Mouse (Mus musculus) G1E (cell line): ENCODE data around the gene Mtif2. TPM values are rescaled to one million over a fixed set of nuclear protein-coding genes. Genes with fewer than 3 reads are reported as not detected.
A peak's percentile ranks its signal among the peaks of the same experiment; 100 is the strongest.

Experiments used
- ATAC-seq: 2 replicates; pipeline ENCODE4 v1.8.0; 2016; ENCODE audit warnings: mild to moderate bottlenecking; ENCODE audit not compliant: insufficient number of reproducible peaks, poor library complexity, low FRiP score, severe bottlenecking; ENCODE audit errors: extremely low read depth
- DNase-seq: peaks from one replicate; pipeline ENCODE4 v3.0.0; 2012; ENCODE audit warnings: low spot score
- H3K27me3 ChIP-seq: 2 replicates; pipeline ENCODE4 v1.6.1; 2012; ENCODE audit warnings: mild to moderate bottlenecking, low read length, inconsistent platforms; ENCODE audit not compliant: insufficient read depth
- H3K36me3 ChIP-seq: replicated peaks from 2 replicates; pipeline ENCODE3; 2012; ENCODE audit warnings: mild to moderate bottlenecking, inconsistent platforms
- H3K4me1 ChIP-seq: 2 replicates; pipeline ENCODE4 v1.6.1; 2012; ENCODE audit warnings: low read depth, low read length, inconsistent platforms, mixed read lengths; ENCODE audit not compliant: insufficient read depth
- H3K4me3 ChIP-seq: 2 replicates; pipeline ENCODE4 v1.5.1; 2012; ENCODE audit warnings: low read depth, mild to moderate bottlenecking, inconsistent platforms, low read length, moderate library complexity, mixed read lengths
- H3K9me3 ChIP-seq: replicated peaks from 2 replicates; pipeline ENCODE4 v1.6.1; 2012; ENCODE audit warnings: inconsistent platforms
- CTCF ChIP-seq: IDR thresholded peaks from 2 replicates; pipeline ENCODE4 v1.5.1; 2012; ENCODE audit warnings: low read depth, low read length, inconsistent platforms, mixed read lengths
- GATA1 ChIP-seq: IDR thresholded peaks from 2 replicates; pipeline ENCODE4 v1.6.1; 2012; ENCODE audit warnings: borderline replicate concordance, low read length, inconsistent platforms, mixed read lengths
- GATA2 ChIP-seq: IDR thresholded peaks from 2 replicates; pipeline ENCODE4 v1.6.1; 2012; ENCODE audit warnings: low read depth, low read length, inconsistent platforms, borderline replicate concordance
- POLR2AphosphoS5 ChIP-seq: IDR thresholded peaks from 2 replicates; pipeline ENCODE4 v1.6.1; 2012; ENCODE audit warnings: low read depth, low read length, inconsistent platforms; ENCODE audit not compliant: insufficient replicate concordance
- TAL1 ChIP-seq: conservative IDR thresholded peaks from 2 replicates; pipeline ENCODE4 v1.6.1; 2012; ENCODE audit warnings: low read depth, low read length, inconsistent platforms, mixed read lengths
- polyA plus RNA-seq: library from polyadenylated mRNA; stranded (reverse); fragments of >175 nt; gene quantifications from 2 replicates; pipeline ENCODE4 v1.2.3, GENCODE M21; 2012
- total RNA-seq, 2 experiments: library from RNA; stranded (forward) in 1 of 2; stranded (reverse) in 1 of 2; fragments of 200-1000 nt in 1 of 2; fragments of >200 nt in 1 of 2; fragmentation: Nextera tagmentation in 1 of 2; gene quantifications; 2 replicates each; pipeline ENCODE4 v1.2.3; 2014 to 2017

Gene Mtif2
- total RNA-seq (2014; fragmentation: Nextera tagmentation) (70.0 and 72.2 TPM in 2 replicates), total RNA-seq (2017) (81.1 and 105 TPM in 2 replicates), polyA plus RNA-seq (8.5 and 11.8 TPM in 2 replicates)

- no peaks in the 10 kb centered on the region for H3K27me3 ChIP-seq
- ATAC-seq (peak; percentile 91), DNase-seq (peak; percentile 65)
- TF ChIP-seq GATA2, result no peak
- H3K4me3 ChIP-seq, result peak within 1 kb of the TSS; percentile 86
- peaks cover 28% of the 10 kb centered on the region for H3K4me1 ChIP-seq
- peaks cover 27% of the 10 kb centered on the region for H3K36me3 ChIP-seq
- H3K9me3 ChIP-seq, result no peaks in the 10 kb centered on the region
Measured at GRCm38 (mm10) chr11:29525988-29526794, at the start of gene Mtif2. Gene Mtif2 (plus strand): TSS chr11:29526408.

GRCm38 (mm10) chr11:29493135-29493534, 33.1 kb upstream of the Mtif2 start:
- H3K4me1 ChIP-seq, result peaks cover 8% of the 10 kb centered on the region; the same call in 1 of the 2 replicates
- no peak for ATAC-seq

GRCm38 (mm10) chr11:29496962-29497361, 29.2 kb upstream of the Mtif2 start:
- Histone ChIP-seq H3K4me3 (no peak overlapping the region), H3K27me3 (no peaks in the 10 kb centered on the region), H3K9me3 (no peaks in the 10 kb centered on the region), H3K4me1 (peaks cover 12% of the 10 kb centered on the region; the same call in 1 of the 2 replicates), H3K36me3 (peaks cover 48% of the 10 kb centered on the region)
- TF ChIP-seq TAL1 (no peak), CTCF (no peak), GATA2 (no peak), GATA1 (no peak), POLR2AphosphoS5 (no peak)
- DNase-seq, result no peak
- ATAC-seq, result no peak

More at GRCm38 (mm10) chr11:29493135-29493534, 33.1 kb upstream of the Mtif2 start:
- H3K9me3 ChIP-seq, result no peaks in the 10 kb centered on the region
- no peak overlapping the region for H3K4me3 ChIP-seq
- TF ChIP-seq CTCF, result no peak
- no peak for TF ChIP-seq POLR2AphosphoS5
- no peak for TF ChIP-seq TAL1
- no peak for TF ChIP-seq GATA1
- TF ChIP-seq GATA2, result no peak
- peaks cover 38% of the 10 kb centered on the region for H3K36me3 ChIP-seq
- DNase-seq, result no peak
- H3K27me3 ChIP-seq, result no peaks in the 10 kb centered on the region

GRCm38 (mm10) chr11:29503948-29504893, 22.0 kb upstream of the Mtif2 start:
- no peak overlapping the region for H3K4me3 ChIP-seq
- H3K27me3 ChIP-seq, result no peaks in the 10 kb centered on the region
- no peaks in the 10 kb centered on the region for H3K9me3 ChIP-seq
- H3K4me1 ChIP-seq, result peaks cover 48% of the 10 kb centered on the region
- no peak for DNase-seq
- peaks cover 28% of the 10 kb centered on the region for H3K36me3 ChIP-seq
- peak; percentile 94 for ATAC-seq
- TF ChIP-seq CTCF (no peak), GATA1 (no peak), GATA2 (0 out of 2 replicates have a peak, but pooled peaks have one; percentile 73), TAL1 (peak; percentile 96), POLR2AphosphoS5 (no peak)

DNA sequence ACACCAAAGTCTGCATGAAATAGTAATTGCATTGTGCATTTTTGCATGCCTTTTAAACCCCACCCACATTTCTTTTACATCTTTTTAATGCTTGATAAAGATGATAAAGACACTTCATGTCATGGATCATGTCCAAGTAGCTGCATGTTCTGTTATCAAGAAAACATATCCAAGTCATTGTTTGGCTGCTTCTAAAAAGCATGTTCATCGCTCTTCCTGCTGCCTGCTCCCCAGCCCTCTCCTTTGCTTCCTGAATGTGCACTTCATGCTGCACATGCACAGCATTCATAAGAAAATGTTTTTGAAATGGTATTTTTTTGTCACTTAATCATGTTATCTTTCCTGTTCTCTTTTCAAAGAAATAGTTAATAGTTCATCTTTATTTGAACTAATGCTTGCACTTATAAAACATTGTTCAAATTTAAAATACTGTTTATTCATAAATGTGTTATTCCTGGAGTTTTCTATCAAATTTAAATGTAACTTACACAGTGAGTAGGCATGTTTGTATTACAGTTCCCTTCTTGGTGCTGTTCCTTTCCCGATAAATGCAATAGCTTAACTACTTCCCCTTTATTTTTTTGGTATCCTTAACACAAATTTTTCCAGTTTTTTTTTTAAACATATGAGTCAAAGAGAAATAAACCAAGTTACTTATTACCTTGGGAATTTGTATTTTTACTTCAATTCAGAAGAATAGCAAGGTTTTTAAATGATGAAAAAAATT, 21.1 kb upstream of the Mtif2 start:
- Histone ChIP-seq H3K36me3 (peaks cover 25% of the 10 kb centered on the region), H3K9me3 (no peaks in the 10 kb centered on the region), H3K27me3 (no peaks in the 10 kb centered on the region), H3K4me3 (no peak overlapping the region; the same call in 1 of the 2 replicates), H3K4me1 (peaks cover 48% of the 10 kb centered on the region)
- ATAC-seq (peak; percentile 35), DNase-seq (no peak)
- TF ChIP-seq GATA2 (no peak), TAL1 (no peak), CTCF (no peak), GATA1 (no peak), POLR2AphosphoS5 (no peak)

GRCm38 (mm10) chr11:29509421-29509820, 16.8 kb upstream of the Mtif2 start:
- no peak overlapping the region for H3K4me3 ChIP-seq
- ATAC-seq (no peak), DNase-seq (no peak)
- H3K9me3 ChIP-seq, result no peaks in the 10 kb centered on the region
- H3K4me1 ChIP-seq, result peaks cover 57% of the 10 kb centered on the region
- H3K27me3 ChIP-seq, result no peaks in the 10 kb centered on the region
- peaks cover 30% of the 10 kb centered on the region for H3K36me3 ChIP-seq
- TF ChIP-seq GATA1 (no peak), CTCF (no peak), GATA2 (no peak), TAL1 (no peak), POLR2AphosphoS5 (no peak)
